ENCODE assay signal across 8 mouse cellular contexts in the genomic region with DNA sequence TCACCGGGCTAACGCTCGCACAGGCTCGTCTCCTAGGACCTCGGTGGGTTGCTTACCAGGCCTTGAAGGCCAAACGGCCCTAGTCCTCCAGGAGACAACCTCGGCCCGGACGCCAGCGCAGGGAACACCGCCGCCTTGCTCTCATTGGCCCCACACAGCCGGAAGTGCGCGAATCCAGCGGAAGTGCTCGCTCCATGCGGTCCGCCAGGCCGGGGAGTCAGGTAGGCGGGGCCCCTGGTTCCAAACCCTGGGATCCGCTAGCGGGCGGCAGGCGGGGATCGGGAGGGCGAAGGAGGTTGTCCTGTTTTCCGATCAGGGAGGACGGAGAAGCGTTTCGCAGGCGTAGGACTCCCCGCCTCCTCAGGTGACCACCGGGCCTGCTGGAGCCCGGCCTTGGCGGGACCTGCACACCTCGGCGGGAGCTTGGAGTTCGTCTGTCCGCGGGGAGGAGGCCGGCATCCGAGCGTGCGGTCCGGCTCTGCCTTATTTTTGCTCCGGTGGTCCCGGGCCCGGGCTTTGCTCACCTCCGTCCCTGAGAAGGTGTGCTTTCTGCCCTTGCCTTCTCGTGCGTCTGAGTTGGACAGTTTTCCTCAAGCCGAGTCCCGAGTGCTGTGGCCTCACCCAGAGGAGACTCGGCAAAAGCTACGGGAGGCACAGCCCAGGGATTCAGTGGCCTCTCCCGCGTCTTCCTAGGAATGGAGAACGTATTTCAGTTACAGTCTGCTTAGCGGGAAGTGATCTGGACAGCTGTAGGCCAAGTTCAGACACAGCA. TPM values are rescaled to one million over a fixed set of nuclear protein-coding genes. Genes with fewer than 3 reads are reported as not detected.
DNase-seq lines count a peak whose midpoint lies in the region; ATAC-seq lines count a peak whose summit lies in the region.

Gene Nmnat1, minus strand, starts transcription at position 150 of the 772 bp plus-strand sequence.
Gene Lzic, plus strand, starts transcription at position 177 of the 772 bp plus-strand sequence.

- H3K9me3 ChIP-seq in hindbrain, embryonic 15.5 days: no peaks in the 10 kb centered on the region

- H3K27ac ChIP-seq in hindbrain, embryonic 15.5 days (replicated peaks): peak within 1 kb of the TSS; percentile 71

- H3K4me2 ChIP-seq in hindbrain, embryonic 15.5 days: peak within 1 kb of the TSS; percentile 87

- under 1% methylated on average over 60 of the region's 60 CpGs for WGBS in hindbrain, embryonic 15.5 days

- H3K36me3 ChIP-seq in hindbrain, embryonic 15.5 days: peaks cover 35% of the 10 kb centered on the region

- peak within 1 kb of the TSS; percentile 77 for H3K4me3 ChIP-seq in hindbrain, embryonic 15.5 days

- H3K9ac ChIP-seq in hindbrain, embryonic 15.5 days: peak within 1 kb of the TSS; percentile 72

- H3K4me1 ChIP-seq in hindbrain, embryonic 15.5 days (replicated peaks): peaks cover 25% of the 10 kb centered on the region

- peak; percentile 97 for DNase-seq in R1 (ENCODE audit: low read depth, low spot score)
- DNase-seq in cerebellum, postnatal 25 days: peak; percentile 95 to 96
- peak; percentile 76 to 86 for DNase-seq in frontal cortex, postnatal 25 days (ENCODE audit: low spot score in 2 of 2)
- peak; percentile 82 for DNase-seq in left cerebral cortex, adult 11 months (ENCODE audit: low spot score)
- DNase-seq in lung, postnatal 4 days: peak; percentile 95 to 97
- DNase-seq in retina, postnatal 7 days (ENCODE audit: low read depth, low spot score): peak; percentile 87
- peak; percentile 82 for DNase-seq in urinary bladder, adult 2 months (ENCODE audit: low spot score)

- ATAC-seq in hindbrain, embryonic 15.5 days (ENCODE audit: low FRiP score, low read depth): peak; percentile 98

- no peaks in the 10 kb centered on the region for H3K27me3 ChIP-seq in hindbrain, embryonic 15.5 days

RNA-seq across cellular contexts. Expression of gene Nmnat1, which starts in this region (rescaled TPM):
- 8.8 and 9.3 TPM in 2 replicates for polyA plus RNA-seq in hindbrain, embryonic 15.5 days (2015; fragmentation: Nextera tagmentation; extraction: Ambion mirVana)
- polyA plus RNA-seq in urinary bladder, adult 2 months (2012; rRNA removed): 11.6 and 11.8 TPM in 2 replicates

RNA-seq across cellular contexts. Expression of gene Lzic, which starts in this region (rescaled TPM):
- polyA plus RNA-seq in hindbrain, embryonic 15.5 days (2015; fragmentation: Nextera tagmentation; extraction: Ambion mirVana): 39.4 and 40.8 TPM in 2 replicates
- polyA plus RNA-seq in urinary bladder, adult 2 months (2012; rRNA removed): 16.8 and 19.0 TPM in 2 replicates

Comparison
In these comparisons a context has a peak if more than half of its experiments do, and no peak if none do; other contexts are left out.
1. Peak in every context shown above with its lines: DNase-seq, ATAC-seq, H3K4me3 ChIP-seq and H3K27ac ChIP-seq.